Mouse (Mus musculus) ES-Bruce4 (cell line): Measurements from ENCODE around the gene Slc9a9. TPM values are rescaled to one million over a fixed set of nuclear protein-coding genes. Genes with fewer than 3 reads are reported as not detected.

ENCODE experiments used
- H3K27ac ChIP-seq: 2 replicates; pipeline ENCODE4 v1.5.1; 2012; ENCODE audit warnings: low read length, inconsistent platforms; ENCODE audit not compliant: insufficient read depth
- H3K27me3 ChIP-seq: 2 replicates; pipeline ENCODE4 v1.6.1; 2012; ENCODE audit warnings: mild to moderate bottlenecking, low read length, inconsistent platforms; ENCODE audit not compliant: control insufficient read depth, poor library complexity, insufficient read depth, severe bottlenecking
- H3K36me3 ChIP-seq: 2 replicates; pipeline ENCODE4 v1.6.1; 2012; ENCODE audit warnings: inconsistent platforms, mild to moderate bottlenecking, low read length, moderate library complexity; ENCODE audit not compliant: control insufficient read depth, poor library complexity, insufficient read depth, severe bottlenecking
- H3K4me1 ChIP-seq: one replicate; pipeline ENCODE4 v1.8.1; 2011; ENCODE audit warnings: low read length; ENCODE audit not compliant: control insufficient read depth, insufficient read depth
- H3K4me3 ChIP-seq: 2 replicates; pipeline ENCODE4 v1.5.1; 2011; ENCODE audit warnings: low read depth, mild to moderate bottlenecking, low read length
- H3K9ac ChIP-seq: 2 replicates; pipeline ENCODE4 v1.6.1; 2012; ENCODE audit warnings: low read depth, mild to moderate bottlenecking, inconsistent platforms; ENCODE audit not compliant: poor library complexity, severe bottlenecking
- H3K9me3 ChIP-seq: replicated peaks from 2 replicates; pipeline ENCODE4 v1.6.1; 2012; ENCODE audit warnings: mild to moderate bottlenecking, low read length, inconsistent platforms; ENCODE audit not compliant: control insufficient read depth, poor library complexity, insufficient read depth, severe bottlenecking
- CTCF ChIP-seq: IDR thresholded peaks from one replicate; pipeline ENCODE4 v1.8.1; 2011; ENCODE audit warnings: low read depth, low read length
- EP300 ChIP-seq: IDR thresholded peaks from 2 replicates; pipeline ENCODE4 v1.6.1; 2011; ENCODE audit warnings: low read depth, low read length; ENCODE audit not compliant: insufficient read depth
- POLR2A ChIP-seq: IDR thresholded peaks from one replicate; pipeline ENCODE4 v1.8.1; 2011; ENCODE audit warnings: low read length; ENCODE audit not compliant: insufficient read depth
- polyA plus RNA-seq: library from polyadenylated mRNA; stranded (reverse); fragments of >200 nt; gene quantifications from 2 replicates; pipeline ENCODE4 v1.2.4, GENCODE M21; 2011; ENCODE audit warnings: low read depth; ENCODE audit not compliant: missing spikeins, insufficient read depth, insufficient read length

Gene Slc9a9
- polyA plus RNA-seq, 1 experiment: not detected

DNA sequence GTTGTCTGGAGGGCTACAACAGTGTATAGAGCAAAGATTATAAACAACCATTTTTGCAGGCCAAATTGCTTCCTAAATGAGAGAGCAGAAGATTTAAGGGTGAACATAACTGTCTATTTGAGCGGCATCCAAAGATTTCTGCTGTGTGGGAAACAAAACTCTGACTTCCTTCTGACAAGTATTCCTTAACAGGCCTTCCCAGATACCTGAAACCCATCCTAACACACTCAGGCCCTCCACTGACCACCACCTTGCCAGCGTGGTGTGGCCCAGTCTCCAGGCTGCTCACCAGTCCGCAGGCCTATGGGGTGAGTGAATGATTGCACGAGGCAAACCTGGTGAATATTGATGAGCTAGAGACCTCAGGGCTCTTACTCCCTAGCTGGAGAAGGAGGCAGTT lies 557.3 kb downstream of the Slc9a9 start:
- Histone ChIP-seq H3K9me3 (no peaks in the 10 kb centered on the region), H3K4me1 (no peaks in the 10 kb centered on the region), H3K9ac (no peak overlapping the region), H3K27me3 (no peaks in the 10 kb centered on the region), H3K36me3 (no peaks in the 10 kb centered on the region), H3K27ac (no peak overlapping the region), H3K4me3 (no peak overlapping the region)
- TF ChIP-seq POLR2A (no peak), EP300 (no peak), CTCF (no peak)

DNA sequence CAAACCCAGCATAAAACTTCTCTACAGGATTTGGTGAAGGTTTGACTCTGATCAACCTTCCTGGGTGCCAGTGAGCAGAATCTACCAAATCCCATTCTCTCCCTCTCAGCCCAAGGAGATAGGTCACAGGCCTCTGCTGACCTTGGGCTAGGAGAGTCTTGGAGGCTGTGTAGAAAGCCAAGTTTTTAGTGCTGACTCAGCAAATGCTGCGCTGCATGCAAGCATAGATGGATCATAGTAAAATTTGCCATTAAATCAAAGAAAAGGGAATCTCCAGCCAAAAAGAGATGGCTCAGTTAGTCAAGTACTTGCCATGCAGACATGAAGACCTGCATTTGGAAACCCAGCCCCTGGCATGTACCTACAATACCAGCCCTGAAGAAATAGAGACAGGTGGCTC lies 558.4 kb downstream of the Slc9a9 start:
- Histone ChIP-seq H3K4me1 (no peaks in the 10 kb centered on the region), H3K27ac (no peak overlapping the region)

DNA sequence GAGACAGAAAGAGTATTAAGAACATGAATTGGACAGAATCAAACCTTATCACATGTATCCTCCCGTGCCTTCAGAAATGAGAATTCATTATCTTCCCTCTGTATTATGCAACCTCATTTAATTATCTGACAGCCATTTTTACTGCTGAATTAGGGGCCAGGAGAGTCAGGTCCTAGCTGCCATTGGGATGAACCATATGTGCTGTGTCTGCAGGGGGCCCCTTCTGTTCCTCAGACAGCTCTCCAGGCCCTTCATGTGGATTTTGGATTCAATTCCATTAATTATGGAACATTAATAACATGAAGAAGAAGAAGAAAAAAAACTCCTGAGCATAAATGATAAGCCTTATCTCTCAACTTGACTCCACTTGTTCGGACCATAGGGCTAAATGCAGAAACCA lies 559.4 kb downstream of the Slc9a9 start:
- Histone ChIP-seq H3K4me3 (no peak overlapping the region), H3K9ac (no peak overlapping the region)

More for the DNA sequence above, 558.4 kb downstream of the Slc9a9 start:
- H3K9me3 ChIP-seq: no peaks in the 10 kb centered on the region
- H3K9ac ChIP-seq: no peak overlapping the region
- TF ChIP-seq EP300: no peak
- TF ChIP-seq POLR2A: no peak
- no peak for TF ChIP-seq CTCF
- H3K36me3 ChIP-seq: no peaks in the 10 kb centered on the region
- no peak overlapping the region for H3K4me3 ChIP-seq
- H3K27me3 ChIP-seq: no peaks in the 10 kb centered on the region

DNA sequence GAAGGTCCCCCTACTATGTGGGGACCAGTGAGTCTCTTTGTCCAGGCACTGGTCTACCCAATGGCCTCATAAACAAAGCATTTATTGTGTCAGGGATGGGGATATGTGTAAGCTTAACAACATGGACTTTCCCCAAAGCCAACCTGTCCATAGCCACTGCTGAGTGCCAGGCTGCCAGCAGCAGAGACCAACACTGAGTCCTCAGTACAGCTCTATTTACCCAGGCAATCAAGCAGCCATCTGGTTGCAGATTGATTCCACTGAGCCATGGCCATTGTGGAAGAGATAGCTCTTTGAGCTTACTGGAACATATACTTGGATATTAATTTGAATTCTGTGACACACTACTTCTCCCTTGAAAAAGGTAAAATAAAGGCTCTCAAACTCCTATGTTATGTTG lies 570.2 kb downstream of the Slc9a9 start:
- Histone ChIP-seq H3K9ac (no peak overlapping the region), H3K9me3 (no peaks in the 10 kb centered on the region), H3K27ac (no peak overlapping the region), H3K27me3 (no peaks in the 10 kb centered on the region), H3K36me3 (no peaks in the 10 kb centered on the region), H3K4me3 (no peak overlapping the region), H3K4me1 (no peaks in the 10 kb centered on the region)
- TF ChIP-seq EP300 (no peak), CTCF (no peak), POLR2A (no peak)

More for the DNA sequence above, 559.4 kb downstream of the Slc9a9 start:
- no peak for TF ChIP-seq EP300
- no peak for TF ChIP-seq POLR2A
- no peak for TF ChIP-seq CTCF
- no peaks in the 10 kb centered on the region for H3K27me3 ChIP-seq
- no peak overlapping the region for H3K27ac ChIP-seq
- H3K36me3 ChIP-seq: no peaks in the 10 kb centered on the region
- no peaks in the 10 kb centered on the region for H3K9me3 ChIP-seq
- H3K4me1 ChIP-seq: no peaks in the 10 kb centered on the region

GRCm38 (mm10) chr9:95242628-95243195 lies 573.0 kb downstream of the Slc9a9 start:
- TF ChIP-seq POLR2A: no peak
- H3K4me1 ChIP-seq: no peaks in the 10 kb centered on the region
- no peak overlapping the region for H3K4me3 ChIP-seq
- no peaks in the 10 kb centered on the region for H3K36me3 ChIP-seq
- H3K27ac ChIP-seq: no peak overlapping the region
- no peaks in the 10 kb centered on the region for H3K9me3 ChIP-seq
- H3K9ac ChIP-seq: no peak overlapping the region
- H3K27me3 ChIP-seq: no peaks in the 10 kb centered on the region

DNA sequence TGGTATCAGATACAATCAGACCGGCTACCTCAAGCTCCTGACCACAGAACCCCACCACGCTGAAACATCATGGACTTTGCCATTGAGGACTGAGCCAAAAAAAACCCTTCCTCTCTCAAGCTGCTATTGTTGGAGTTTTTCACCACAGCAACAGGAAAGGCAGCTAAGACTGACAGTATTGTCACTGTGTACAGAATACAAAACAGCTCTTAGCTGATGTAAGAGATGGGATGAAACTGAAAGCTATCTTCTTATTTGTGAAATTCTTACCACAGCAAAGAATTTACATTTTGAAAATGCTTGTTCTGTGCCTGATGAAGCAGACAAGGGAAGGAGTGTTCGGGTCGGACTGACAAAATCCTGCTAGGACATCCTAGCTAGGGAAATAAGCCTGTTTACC lies 584.5 kb downstream of the Slc9a9 start:
- TF ChIP-seq EP300 (no peak), POLR2A (no peak), CTCF (no peak)
- no peaks in the 10 kb centered on the region for H3K9me3 ChIP-seq
- H3K27me3 ChIP-seq: no peaks in the 10 kb centered on the region
- H3K9ac ChIP-seq: no peak overlapping the region
- no peak overlapping the region for H3K27ac ChIP-seq
- no peak overlapping the region for H3K4me3 ChIP-seq
- no peaks in the 10 kb centered on the region for H3K4me1 ChIP-seq
- H3K36me3 ChIP-seq: no peaks in the 10 kb centered on the region
